Mouse (Mus musculus): ENCODE data around the gene Zbtb24. TPM values are rescaled to one million over a fixed set of nuclear protein-coding genes. Genes with fewer than 3 reads are reported as not detected.

The Zbtb24 gene
- total RNA-seq, 4 experiments from 2014 or later, result 18.1 to 22.1 (median 20.1) TPM

- no peak for DNase-seq (ENCODE audit: low spot score in 2 of 2)
These were observed 40.9 kb downstream of the Zbtb24 start for GRCm38 (mm10) chr10:41491111-41491510.

GRCm38 (mm10) chr10:41500941-41501340, 50.8 kb downstream of the Zbtb24 start:
- peak in 1 of 2 experiments; percentile 44 for DNase-seq (ENCODE audit: low spot score in 2 of 2)

GRCm38 (mm10) chr10:41504996-41505395, 54.8 kb downstream of the Zbtb24 start:
- no peak for DNase-seq (ENCODE audit: low spot score in 2 of 2)

- DNase-seq (ENCODE audit: low spot score in 2 of 2), result peak in 1 of 2 experiments; percentile 53
These were observed 55.3 kb downstream of the Zbtb24 start for GRCm38 (mm10) chr10:41505446-41505845.

GRCm38 (mm10) chr10:41509160-41509559, 59.0 kb downstream of the Zbtb24 start:
- no peak for DNase-seq (ENCODE audit: low spot score in 2 of 2)

- no peak for DNase-seq (ENCODE audit: low spot score in 2 of 2)
These were observed 64.1 kb downstream of the Zbtb24 start for GRCm38 (mm10) chr10:41514301-41514700.

GRCm38 (mm10) chr10:41514921-41515320, 64.7 kb downstream of the Zbtb24 start:
- DNase-seq (ENCODE audit: low spot score in 2 of 2), result no peak

Other genes with a start within 250 kb of the Zbtb24 start
- 10 to 100 TPM; 28.3 to 31.4 (median 30.0) TPM for gene Fig4, start 147.1 kb upstream of the Zbtb24 start, total RNA-seq (2022)
- gene Ak9, start 146.4 kb upstream of the Zbtb24 start, total RNA-seq (2022), result under 1 TPM; 0.07 to 0.28 (median 0.10) TPM
- 10 to 100 TPM; 18.1 to 23.4 (median 21.1) TPM for gene Mical1, start 25.9 kb downstream of the Zbtb24 start, total RNA-seq (2022)
- gene Smpd2, start 40.0 kb downstream of the Zbtb24 start, total RNA-seq (2022), result 10 to 100 TPM; 12.8 to 19.8 (median 15.3) TPM
- gene Ppil6, start 40.1 kb downstream of the Zbtb24 start, total RNA-seq (2022), result 1 to 10 TPM; 5.4 to 8.0 (median 6.6) TPM
- 10 to 100 TPM; 71.8 to 75.3 (median 74.1) TPM for gene Cd164, start 69.0 kb downstream of the Zbtb24 start, total RNA-seq (2022)